Mouse (Mus musculus) forebrain, embryonic 10.5 days (tissue): ENCODE measurements around the gene Dot1l. TPM values are rescaled to one million over a fixed set of nuclear protein-coding genes. Genes with fewer than 3 reads are reported as not detected.
"Not testable (repeated sequence)": the region's sequence is repeated elsewhere in the genome, so short reads cannot be mapped to it uniquely, and the experiment has no call there.

Experiments used
- DNase-seq: peaks from one replicate; pipeline ENCODE4 v3.0.0-alpha.2; 2017; ENCODE audit warnings: low spot score; ENCODE audit errors: extremely low spot score
- H3K27ac ChIP-seq: fragments of 300-500 bp; sonication (generic); 2 replicates; pipeline ENCODE4 v1.5.1; 2016; ENCODE audit warnings: mild to moderate bottlenecking
- H3K27me3 ChIP-seq: fragments of 300-500 bp; sonication (generic); 2 replicates; pipeline ENCODE4 v1.6.1; 2016; ENCODE audit warnings: mild to moderate bottlenecking; ENCODE audit not compliant: poor library complexity, severe bottlenecking
- H3K36me3 ChIP-seq: fragments of 300-500 bp; sonication (generic); replicated peaks from 2 replicates; pipeline ENCODE4 v1.6.1; 2016; ENCODE audit warnings: mild to moderate bottlenecking, moderate library complexity
- H3K4me1 ChIP-seq: fragments of 300-500 bp; sonication (generic); 2 replicates; pipeline ENCODE4 v1.6.1; 2016
- H3K4me3 ChIP-seq: fragments of 300-500 bp; sonication (generic); 2 replicates; pipeline ENCODE4 v1.5.1; 2016; ENCODE audit warnings: mild to moderate bottlenecking, moderate library complexity
- H3K9me3 ChIP-seq: fragments of 300-500 bp; sonication (generic); 2 replicates; pipeline ENCODE4 v1.6.1; 2016; ENCODE audit warnings: mild to moderate bottlenecking, moderate library complexity
- WGBS: fragments of 180-500 bp; shearing (Covaris S2); methylation state at CpG from one replicate; pipeline ENCODE4 v1.1.7; 2016; 5-methylcytosine and 5-hydroxymethylcytosine counted together
- polyA plus RNA-seq: library from polyadenylated mRNA; unstranded; fragments of >200 nt; fragmentation: Nextera tagmentation; extraction: Ambion mirVana; gene quantifications from 2 replicates; pipeline ENCODE4 v1.2.1, GENCODE M21; 2016

The Dot1l gene
- polyA plus RNA-seq, 1 experiment from 2014 or later: 20.8 TPM

- Histone ChIP-seq H3K4me1 (peaks cover 24% of the 10 kb centered on the region), H3K4me3 (no peak overlapping the region), H3K27me3 (no peaks in the 10 kb centered on the region), H3K9me3 (no peaks in the 10 kb centered on the region), H3K27ac (no peak overlapping the region), H3K36me3 (peaks cover 11% of the 10 kb centered on the region)
- WGBS: 77% methylated on average over 8 of the region's 8 CpGs
- no peak for DNase-seq
These were observed 69.0 kb downstream of the Dot1l start for GRCm38 (mm10) chr10:80823847-80824643.

GRCm38 (mm10) chr10:80824827-80825226 lies 69.8 kb downstream of the Dot1l start:
- WGBS: 85% methylated on average over 2 of the region's 2 CpGs
- Histone ChIP-seq H3K9me3 (no peaks in the 10 kb centered on the region), H3K36me3 (peaks cover 19% of the 10 kb centered on the region), H3K4me1 (peaks cover 32% of the 10 kb centered on the region), H3K4me3 (no peak overlapping the region), H3K27me3 (no peaks in the 10 kb centered on the region), H3K27ac (no peak overlapping the region)
- no peak for DNase-seq

- Histone ChIP-seq H3K4me3 (peak within 1 kb of the TSS; percentile 88), H3K4me1 (peaks cover 47% of the 10 kb centered on the region), H3K27ac (peak within 1 kb of the TSS; percentile 95), H3K27me3 (no peaks in the 10 kb centered on the region), H3K36me3 (peaks cover 33% of the 10 kb centered on the region), H3K9me3 (no peaks in the 10 kb centered on the region)
- peak; percentile 99 for DNase-seq
- under 1% methylated on average over 82 of the region's 82 CpGs for WGBS
These were observed 71.4 kb downstream of the Dot1l start, which contains the start of gene Oaz1 for GRCm38 (mm10) chr10:80826151-80827062. Gene Oaz1 (plus strand): TSS chr10:80826656.

DNA sequence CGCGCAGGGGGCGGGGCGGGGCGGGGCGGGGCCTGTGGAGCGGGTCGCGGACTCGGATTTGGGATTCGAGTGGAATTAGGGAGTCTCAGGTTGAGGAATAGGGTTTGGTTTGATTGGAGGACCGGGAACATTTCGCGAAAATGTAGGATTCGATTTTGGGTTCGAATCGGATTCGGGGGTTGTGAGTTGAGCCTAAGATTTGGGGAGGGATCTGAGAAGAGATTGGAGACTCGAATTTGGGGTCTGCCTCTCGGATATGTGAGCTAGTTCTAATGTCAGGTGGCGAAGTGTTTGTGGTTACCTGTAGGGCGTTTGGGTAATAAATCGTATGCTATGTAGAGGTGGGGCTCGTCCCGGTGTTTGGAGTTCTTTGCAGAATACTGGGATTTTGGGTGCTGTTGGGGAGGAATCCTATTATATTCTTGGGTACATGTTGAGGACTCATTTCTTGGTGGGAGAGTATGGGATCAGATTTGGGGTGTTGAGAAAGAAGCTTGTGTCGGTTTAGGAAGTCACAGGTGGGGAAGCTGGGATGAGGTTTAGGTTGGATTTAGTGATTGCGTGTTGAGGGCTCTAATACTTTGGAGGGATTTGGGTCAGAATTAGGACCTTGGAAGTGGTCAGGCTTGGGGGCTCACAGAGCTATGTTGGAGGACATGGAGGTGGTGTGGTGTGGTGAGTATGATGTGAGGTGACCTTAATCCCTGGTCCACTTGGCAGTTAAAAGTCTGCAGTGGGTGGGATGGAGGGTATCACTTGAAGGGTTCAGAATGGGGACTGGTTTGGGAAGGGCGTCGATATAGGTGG lies 72.3 kb downstream of the Dot1l start:
- H3K27me3 ChIP-seq: 0 out of 2 replicates have a peak, but pooled peaks cover under 1% of the 10 kb centered on the region
- H3K4me1 ChIP-seq: peaks cover 56% of the 10 kb centered on the region
- H3K27ac ChIP-seq: peak overlapping the region; percentile 95
- peaks cover 33% of the 10 kb centered on the region for H3K36me3 ChIP-seq
- peak overlapping the region; percentile 88 for H3K4me3 ChIP-seq
- no peaks in the 10 kb centered on the region for H3K9me3 ChIP-seq
- WGBS: 11% methylated on average over 27 of the region's 29 CpGs
- DNase-seq: no peak

DNA sequence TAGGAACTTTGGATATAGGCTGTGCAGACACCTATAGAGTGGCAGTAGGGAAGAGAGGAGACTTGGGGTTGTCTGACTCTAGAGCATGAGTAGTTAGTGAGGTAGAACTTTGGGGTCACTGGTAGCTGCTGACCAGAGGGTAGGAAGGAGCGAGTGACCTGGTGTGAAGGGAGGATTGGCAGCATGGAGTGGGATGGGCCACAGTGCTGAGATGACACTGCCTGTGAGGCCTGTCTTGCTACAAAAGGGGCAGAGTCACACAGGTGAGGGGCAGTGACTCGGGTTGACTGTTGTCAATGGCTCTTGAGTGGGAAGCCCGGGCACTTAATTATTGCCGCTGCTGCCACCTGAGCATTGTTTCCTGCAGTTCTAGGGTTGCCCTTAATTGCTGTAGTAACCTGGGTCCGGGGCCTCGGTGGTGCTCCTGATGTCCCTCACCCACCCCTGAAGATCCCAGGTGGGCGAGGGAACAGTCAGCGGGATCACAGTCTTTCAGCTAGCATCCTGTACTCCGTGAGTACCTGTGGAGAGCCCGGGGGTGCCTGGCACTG lies 72.9 kb downstream of the Dot1l start:
- Histone ChIP-seq H3K36me3 (peaks cover 33% of the 10 kb centered on the region), H3K27me3 (peaks cover 7% of the 10 kb centered on the region), H3K9me3 (no peaks in the 10 kb centered on the region), H3K4me1 (peaks cover 63% of the 10 kb centered on the region), H3K27ac (no peak overlapping the region), H3K4me3 (peak overlapping the region; percentile 88)
- DNase-seq: no peak
- 92% methylated on average over 10 of the region's 10 CpGs for WGBS

DNA sequence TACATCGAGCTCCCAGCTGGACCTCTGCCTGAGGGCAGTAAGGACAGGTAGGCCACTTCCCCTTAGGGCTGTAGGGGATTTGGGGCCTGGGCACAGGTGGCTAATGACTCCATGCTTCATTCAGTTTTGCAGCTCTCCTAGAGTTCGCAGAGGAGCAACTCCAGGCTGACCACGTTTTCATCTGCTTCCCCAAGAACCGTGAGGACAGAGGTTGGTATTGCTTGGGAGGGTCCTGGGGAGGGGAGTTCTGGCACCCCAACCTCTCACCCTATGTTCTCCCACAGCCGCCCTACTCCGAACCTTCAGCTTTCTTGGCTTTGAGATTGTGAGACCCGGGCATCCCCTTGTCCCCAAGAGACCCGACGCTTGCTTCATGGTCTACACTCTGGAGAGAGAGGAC lies 73.6 kb downstream of the Dot1l start:
- peaks cover 13% of the 10 kb centered on the region for H3K27me3 ChIP-seq
- H3K27ac ChIP-seq, DNase-seq, H3K9me3 ChIP-seq: not testable (repeated sequence)
- 88% methylated on average over 9 of the region's 9 CpGs for WGBS
- H3K4me1 ChIP-seq: peaks cover 69% of the 10 kb centered on the region
- peak overlapping the region; percentile 88; the same call in 1 of the 2 replicates for H3K4me3 ChIP-seq
- H3K36me3 ChIP-seq: peaks cover 35% of the 10 kb centered on the region

- Histone ChIP-seq H3K9me3 (peaks cover 5% of the 10 kb centered on the region), H3K27ac (no peak overlapping the region), H3K4me3 (peak overlapping the region; percentile 20; the same call in 1 of the 2 replicates), H3K36me3 (peaks cover 42% of the 10 kb centered on the region), H3K4me1 (peaks cover 73% of the 10 kb centered on the region), H3K27me3 (peaks cover 24% of the 10 kb centered on the region)
- 63% methylated on average over 1 of the region's 1 CpGs for WGBS
- no peak for DNase-seq
These were observed 74.6 kb downstream of the Dot1l start for GRCm38 (mm10) chr10:80829359-80830278.

- DNase-seq: peak; percentile 85
- peaks cover 39% of the 10 kb centered on the region for H3K27me3 ChIP-seq
- H3K4me1 ChIP-seq: peaks cover 78% of the 10 kb centered on the region
- H3K9me3 ChIP-seq: peaks cover 18% of the 10 kb centered on the region
- no peak overlapping the region for H3K27ac ChIP-seq
- peak overlapping the region; percentile 16; the same call in 1 of the 2 replicates for H3K4me3 ChIP-seq
- 3% methylated on average over 9 of the region's 9 CpGs for WGBS
- H3K36me3 ChIP-seq: peaks cover 50% of the 10 kb centered on the region
These were observed 76.1 kb downstream of the Dot1l start for GRCm38 (mm10) chr10:80831136-80831535.

- peaks cover 56% of the 10 kb centered on the region for H3K27me3 ChIP-seq
- peaks cover 18% of the 10 kb centered on the region for H3K9me3 ChIP-seq
- H3K36me3 ChIP-seq: peaks cover 49% of the 10 kb centered on the region
- no peak for DNase-seq
- H3K4me3 ChIP-seq: no peak overlapping the region
- H3K27ac ChIP-seq: no peak overlapping the region
- 71% methylated on average over 7 of the region's 7 CpGs for WGBS
- peaks cover 84% of the 10 kb centered on the region for H3K4me1 ChIP-seq
These were observed 77.8 kb downstream of the Dot1l start for GRCm38 (mm10) chr10:80832818-80833217.

DNA sequence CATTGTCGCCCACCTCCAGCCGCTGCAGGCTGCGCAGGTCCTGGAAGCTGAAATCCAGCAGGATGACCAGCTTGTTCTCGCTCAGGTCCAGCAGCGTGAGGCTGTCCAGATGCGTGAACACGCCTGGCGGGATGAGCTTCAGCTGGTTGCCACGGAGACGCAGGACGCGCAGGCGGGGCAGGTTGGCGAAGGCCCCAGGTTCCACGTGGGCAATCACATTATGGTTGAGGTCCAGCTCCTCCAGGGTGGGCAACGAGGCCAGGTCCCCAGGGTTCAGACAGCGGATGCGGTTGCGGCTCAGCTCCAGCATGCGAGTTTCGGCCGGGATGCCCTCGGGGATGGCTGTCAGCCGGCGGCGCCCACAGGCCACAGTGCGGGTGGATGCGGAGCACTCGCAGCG lies 80.6 kb downstream of the Dot1l start:
- Histone ChIP-seq H3K9me3 (peaks cover 18% of the 10 kb centered on the region), H3K27ac (no peak overlapping the region; the same call in 1 of the 2 replicates), H3K27me3 (peaks cover 72% of the 10 kb centered on the region), H3K4me1 (peaks cover 73% of the 10 kb centered on the region), H3K4me3 (peak overlapping the region; percentile 9; the same call in 1 of the 2 replicates), H3K36me3 (peaks cover 23% of the 10 kb centered on the region)
- DNase-seq: no peak
- WGBS: 67% methylated on average over 30 of the region's 30 CpGs

DNA sequence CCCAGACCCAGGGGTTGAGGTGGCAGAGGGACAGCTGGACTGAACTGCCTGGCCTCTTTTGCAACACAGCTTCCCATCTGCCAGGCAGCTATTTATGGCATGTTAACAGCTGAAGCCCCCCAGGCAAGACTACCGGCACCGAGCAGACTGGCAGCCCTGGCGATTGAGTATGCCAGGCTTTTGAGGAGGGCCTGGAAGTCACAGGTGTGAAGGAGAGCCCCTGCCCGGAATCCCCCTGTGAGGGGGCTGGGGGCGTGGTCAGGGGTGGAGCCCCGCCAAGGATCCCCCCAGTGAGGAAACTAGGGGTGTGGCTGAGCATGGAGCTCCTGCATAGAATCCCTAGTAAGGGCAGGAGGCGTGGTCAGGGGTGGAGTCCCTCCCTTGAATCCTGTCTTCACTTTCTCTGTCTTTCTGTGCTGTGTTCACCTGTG lies 82.0 kb downstream of the Dot1l start:
- Histone ChIP-seq H3K27me3 (peaks cover 85% of the 10 kb centered on the region), H3K9me3 (peaks cover 18% of the 10 kb centered on the region), H3K4me3 (no peak overlapping the region), H3K27ac (no peak overlapping the region), H3K4me1 (peaks cover 73% of the 10 kb centered on the region), H3K36me3 (peaks cover 17% of the 10 kb centered on the region)
- no peak for DNase-seq
- WGBS: 64% methylated on average over 7 of the region's 7 CpGs
